Mouse (Mus musculus) G1E (cell line): ENCODE data around the gene Aarsd1. TPM values are rescaled to one million over a fixed set of nuclear protein-coding genes. Genes with fewer than 3 reads are reported as not detected.
"Not testable (repeated sequence)": the region's sequence is repeated elsewhere in the genome, so short reads cannot be mapped to it uniquely, and the experiment has no call there.

Source experiments
- ATAC-seq: 2 replicates; pipeline ENCODE4 v1.8.0; 2016; ENCODE audit warnings: mild to moderate bottlenecking; ENCODE audit not compliant: insufficient number of reproducible peaks, poor library complexity, low FRiP score, severe bottlenecking; ENCODE audit errors: extremely low read depth
- DNase-seq: peaks from one replicate; pipeline ENCODE4 v3.0.0; 2012; ENCODE audit warnings: low spot score
- H3K27me3 ChIP-seq: 2 replicates; pipeline ENCODE4 v1.6.1; 2012; ENCODE audit warnings: mild to moderate bottlenecking, low read length, inconsistent platforms; ENCODE audit not compliant: insufficient read depth
- H3K36me3 ChIP-seq: replicated peaks from 2 replicates; pipeline ENCODE3; 2012; ENCODE audit warnings: mild to moderate bottlenecking, inconsistent platforms
- H3K4me1 ChIP-seq: 2 replicates; pipeline ENCODE4 v1.6.1; 2012; ENCODE audit warnings: low read depth, low read length, inconsistent platforms, mixed read lengths; ENCODE audit not compliant: insufficient read depth
- H3K4me3 ChIP-seq: 2 replicates; pipeline ENCODE4 v1.5.1; 2012; ENCODE audit warnings: low read depth, mild to moderate bottlenecking, inconsistent platforms, low read length, moderate library complexity, mixed read lengths
- H3K9me3 ChIP-seq: replicated peaks from 2 replicates; pipeline ENCODE4 v1.6.1; 2012; ENCODE audit warnings: inconsistent platforms
- CTCF ChIP-seq: IDR thresholded peaks from 2 replicates; pipeline ENCODE4 v1.5.1; 2012; ENCODE audit warnings: low read depth, low read length, inconsistent platforms, mixed read lengths
- GATA1 ChIP-seq: IDR thresholded peaks from 2 replicates; pipeline ENCODE4 v1.6.1; 2012; ENCODE audit warnings: borderline replicate concordance, low read length, inconsistent platforms, mixed read lengths
- GATA2 ChIP-seq: IDR thresholded peaks from 2 replicates; pipeline ENCODE4 v1.6.1; 2012; ENCODE audit warnings: low read depth, low read length, inconsistent platforms, borderline replicate concordance
- POLR2AphosphoS5 ChIP-seq: IDR thresholded peaks from 2 replicates; pipeline ENCODE4 v1.6.1; 2012; ENCODE audit warnings: low read depth, low read length, inconsistent platforms; ENCODE audit not compliant: insufficient replicate concordance
- TAL1 ChIP-seq: conservative IDR thresholded peaks from 2 replicates; pipeline ENCODE4 v1.6.1; 2012; ENCODE audit warnings: low read depth, low read length, inconsistent platforms, mixed read lengths
- polyA plus RNA-seq: library from polyadenylated mRNA; stranded (reverse); fragments of >175 nt; gene quantifications from 2 replicates; pipeline ENCODE4 v1.2.3, GENCODE M21; 2012
- total RNA-seq, 2 experiments: library from RNA; stranded (forward) in 1 of 2; stranded (reverse) in 1 of 2; fragments of 200-1000 nt in 1 of 2; fragments of >200 nt in 1 of 2; fragmentation: Nextera tagmentation in 1 of 2; gene quantifications; 2 replicates each; pipeline ENCODE4 v1.2.3; 2014 to 2017

Gene Aarsd1
- total and polyA plus RNA-seq, 3 experiments = 47.0 to 67.7 (median 55.8) TPM

DNA sequence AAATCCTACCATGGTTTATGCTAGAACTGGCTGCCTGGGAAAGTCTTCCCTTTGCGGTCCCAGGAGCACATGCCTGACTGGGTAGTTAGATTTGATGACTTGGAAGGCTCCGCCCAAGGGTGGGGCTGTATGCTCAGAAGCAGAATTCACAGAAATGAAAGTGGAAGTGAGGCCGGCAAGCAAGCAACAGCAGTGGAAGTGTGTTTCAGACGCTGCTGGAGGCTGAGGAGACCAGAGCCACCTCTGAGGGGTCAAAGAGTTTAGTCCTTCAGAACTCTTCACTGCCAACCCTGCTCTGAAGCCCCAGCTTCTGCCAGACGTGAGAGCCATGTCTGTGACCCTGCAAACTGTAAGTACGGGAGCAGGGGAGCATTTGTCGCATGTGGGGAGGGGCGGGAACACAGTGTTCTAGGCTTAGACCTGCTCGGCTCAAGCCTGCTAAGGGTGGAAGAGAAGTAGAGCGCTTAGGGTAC is 30.9 kb upstream of the Aarsd1 start, which contains the start of gene Ifi35:
TSS of gene Ifi35 (plus strand) at position 134 of the 473 bp plus-strand sequence.
- no peaks in the 10 kb centered on the region for H3K9me3 ChIP-seq
- peak within 1 kb of the TSS; percentile 77 for H3K4me3 ChIP-seq
- TF ChIP-seq TAL1 (no peak), CTCF (no peak), GATA1 (no peak), POLR2AphosphoS5 (no peak), GATA2 (no peak)
- H3K27me3 ChIP-seq = no peaks in the 10 kb centered on the region
- H3K4me1 ChIP-seq = peaks cover 72% of the 10 kb centered on the region
- DNase-seq (peak; percentile 32), ATAC-seq (peak; percentile 79)
- peaks cover 49% of the 10 kb centered on the region for H3K36me3 ChIP-seq

DNA sequence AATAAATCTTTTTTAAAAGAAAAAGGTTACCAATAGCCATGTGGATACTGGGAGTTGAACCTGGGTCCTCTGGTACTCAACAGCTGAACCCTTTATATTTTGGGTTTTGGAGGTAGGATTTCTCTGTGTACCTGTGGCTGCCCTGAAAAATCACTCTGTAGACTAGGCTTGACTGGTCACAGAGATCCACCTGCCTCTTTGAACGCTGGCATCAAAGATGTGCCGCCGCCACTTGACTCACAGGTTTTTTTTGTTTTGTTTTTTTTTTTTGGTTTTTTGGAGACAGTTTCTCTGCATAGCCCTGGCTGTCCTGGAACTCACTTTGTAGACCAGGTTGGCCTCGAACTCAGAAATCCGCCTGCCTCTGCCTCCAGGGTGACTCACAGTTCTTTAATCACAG is 30.4 kb upstream of the Aarsd1 start:
- DNase-seq (no peak), ATAC-seq (no peak)
- Histone ChIP-seq H3K4me3 (peak overlapping the region; percentile 77; the same call in 1 of the 2 replicates), H3K36me3 (peaks cover 50% of the 10 kb centered on the region), H3K4me1 (peaks cover 72% of the 10 kb centered on the region), H3K9me3 (no peaks in the 10 kb centered on the region), H3K27me3 (no peaks in the 10 kb centered on the region)
- TF ChIP-seq POLR2AphosphoS5 = no peak
- TF ChIP-seq TAL1 = no peak
- TF ChIP-seq GATA2 = no peak
- no peak for TF ChIP-seq GATA1
- no peak for TF ChIP-seq CTCF

DNA sequence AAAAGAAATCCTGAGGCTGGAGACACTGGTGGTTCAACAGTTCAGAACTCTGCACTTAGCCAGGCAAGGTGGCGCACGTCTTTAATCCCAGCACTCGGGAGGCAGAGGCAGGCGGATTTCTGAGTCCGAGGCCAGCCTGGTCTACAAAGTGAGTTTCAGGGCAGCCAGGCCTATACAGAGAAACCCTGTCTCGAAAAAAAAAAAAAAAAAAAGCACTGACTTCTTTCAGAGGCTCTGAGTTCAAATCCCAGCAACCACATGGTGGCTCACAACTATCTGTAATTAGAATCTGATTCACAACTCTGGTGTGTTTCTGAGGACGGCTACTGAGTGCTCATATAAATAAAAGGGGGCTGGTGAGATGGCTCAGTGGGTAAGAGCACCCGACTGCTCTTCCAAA is 29.4 kb upstream of the Aarsd1 start:
- Histone ChIP-seq H3K36me3 (peaks cover 45% of the 10 kb centered on the region), H3K4me1 (peaks cover 63% of the 10 kb centered on the region)
- H3K27me3 ChIP-seq, ATAC-seq, H3K9me3 ChIP-seq, H3K4me3 ChIP-seq, DNase-seq: not testable (repeated sequence)

DNA sequence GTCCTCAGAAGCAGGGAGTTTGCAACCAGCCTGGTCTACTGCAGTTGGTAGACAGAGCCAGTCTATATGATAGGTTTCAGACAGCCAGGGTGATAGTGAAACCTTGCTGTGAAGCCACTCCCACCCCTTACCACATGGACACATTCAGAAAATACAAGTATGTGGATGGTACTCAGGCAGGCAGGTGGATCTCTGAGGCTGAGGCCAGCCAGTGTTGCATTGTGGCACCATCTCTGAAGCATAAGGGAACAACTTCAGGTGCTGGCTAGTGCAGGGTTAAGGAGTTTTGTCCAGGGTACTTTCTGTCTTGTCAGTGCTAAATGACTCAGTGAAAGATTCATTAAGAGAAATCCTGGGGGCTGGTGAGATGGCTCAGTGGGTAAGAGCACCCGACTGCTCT is 28.9 kb upstream of the Aarsd1 start:
- no peaks in the 10 kb centered on the region for H3K27me3 ChIP-seq
- DNase-seq (no peak), ATAC-seq (no peak)
- no peak overlapping the region for H3K4me3 ChIP-seq
- peaks cover 42% of the 10 kb centered on the region for H3K36me3 ChIP-seq
- no peaks in the 10 kb centered on the region for H3K9me3 ChIP-seq
- TF ChIP-seq POLR2AphosphoS5 = 0 out of 2 replicates have a peak, but pooled peaks have one; percentile 38
- no peak for TF ChIP-seq GATA2
- peaks cover 58% of the 10 kb centered on the region for H3K4me1 ChIP-seq

DNA sequence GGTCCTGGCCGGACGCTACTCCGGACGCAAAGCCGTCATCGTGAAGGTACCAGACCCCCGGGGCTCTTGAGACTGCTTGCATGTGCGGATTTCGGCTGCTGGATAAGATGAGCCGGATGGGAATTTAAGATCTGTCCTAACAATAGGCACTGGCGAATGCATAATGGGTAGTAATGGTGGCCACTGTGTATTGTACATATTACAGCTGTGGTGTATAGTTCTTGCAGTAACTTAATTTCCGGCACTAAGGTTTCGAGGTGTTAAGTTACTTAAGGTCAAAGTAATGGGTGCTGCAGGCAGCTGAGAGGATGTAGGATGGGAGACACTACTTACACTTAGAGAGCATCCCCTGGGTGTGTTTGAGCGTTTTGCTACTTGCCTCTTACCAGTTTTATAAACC is 25.3 kb upstream of the Aarsd1 start:
- Histone ChIP-seq H3K27me3 (no peaks in the 10 kb centered on the region), H3K36me3 (peaks cover 37% of the 10 kb centered on the region), H3K4me1 (peaks cover 32% of the 10 kb centered on the region), H3K9me3 (no peaks in the 10 kb centered on the region), H3K4me3 (peak overlapping the region; percentile 87)
- DNase-seq (no peak), ATAC-seq (no peak)
- no peak for TF ChIP-seq GATA1
- TF ChIP-seq CTCF = no peak
- TF ChIP-seq TAL1 = no peak
- TF ChIP-seq POLR2AphosphoS5 = no peak
- TF ChIP-seq GATA2 = no peak

DNA sequence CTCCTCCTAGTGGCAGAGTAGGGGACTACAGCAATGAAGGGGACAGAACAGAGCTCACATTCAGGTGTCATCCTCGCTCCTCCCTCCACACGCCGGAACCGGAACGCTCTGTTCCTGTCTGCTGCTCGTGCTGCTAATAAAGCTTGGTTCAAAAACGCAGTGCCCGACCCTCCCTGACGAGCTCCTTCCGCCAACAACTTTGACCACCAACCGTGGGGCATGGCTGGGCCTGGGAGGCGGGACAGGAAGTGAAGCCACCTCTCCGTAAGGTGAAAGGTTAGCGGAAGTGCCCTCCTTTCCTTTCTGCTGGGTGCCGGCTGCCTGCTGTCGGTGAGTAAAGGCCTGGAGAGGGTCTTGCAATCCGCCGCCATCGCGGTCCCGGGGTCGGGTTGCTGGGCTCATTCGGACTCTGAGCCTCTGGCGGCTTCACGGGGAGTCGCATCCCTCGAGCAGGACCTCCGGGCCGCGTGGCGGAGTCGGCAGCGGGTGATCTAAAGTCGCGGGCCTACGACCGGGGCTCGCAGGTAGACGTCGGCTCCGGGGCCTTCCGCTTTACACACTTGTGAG is 24.8 kb upstream of the Aarsd1 start, which contains the start of gene Rpl27:
TSS of gene Rpl27 (plus strand) at position 172 of the 567 bp plus-strand sequence.
- TF ChIP-seq CTCF (peak; percentile 62), POLR2AphosphoS5 (no peak)

DNA sequence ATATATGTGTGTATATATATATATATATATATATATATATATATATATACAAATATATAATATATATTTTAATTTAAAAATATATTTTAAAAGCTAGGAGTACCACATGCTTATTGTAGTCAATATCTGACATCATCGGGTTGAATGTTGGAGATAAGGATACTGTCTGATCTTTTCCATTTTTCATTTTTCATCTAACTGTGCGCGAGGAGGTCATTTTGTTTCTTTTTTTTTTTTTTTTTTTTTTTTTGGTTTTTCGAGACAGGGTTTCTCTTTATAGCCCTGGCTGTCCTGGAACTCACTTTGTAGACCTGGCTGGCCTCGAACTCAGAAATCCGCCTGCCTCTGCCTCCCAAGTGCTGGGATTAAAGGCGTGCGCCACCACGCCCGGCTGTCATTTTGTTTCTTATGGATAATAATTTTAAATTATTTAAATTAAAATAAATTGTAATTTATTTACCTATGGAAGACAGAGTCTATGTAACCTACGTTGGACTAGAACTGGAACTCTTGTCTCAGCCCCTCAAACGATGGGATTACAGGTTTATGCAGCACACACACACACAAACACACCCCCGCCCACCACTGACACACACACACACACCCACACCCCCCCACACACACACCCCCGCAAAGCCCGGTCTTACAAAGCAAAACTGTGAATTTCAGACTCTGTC is 24.2 kb upstream of the Aarsd1 start:
- Histone ChIP-seq H3K36me3 (peaks cover 40% of the 10 kb centered on the region), H3K4me3 (peak overlapping the region; percentile 87), H3K4me1 (peaks cover 27% of the 10 kb centered on the region)
- H3K9me3 ChIP-seq, DNase-seq, H3K27me3 ChIP-seq, ATAC-seq: not testable (repeated sequence)

More for the DNA sequence above, 24.8 kb upstream of the Aarsd1 start, which contains the start of gene Rpl27:
- peak; percentile 84 for DNase-seq
- Histone ChIP-seq H3K4me3 (peak within 1 kb of the TSS; percentile 87), H3K27me3 (no peaks in the 10 kb centered on the region), H3K9me3 (no peaks in the 10 kb centered on the region), H3K4me1 (peaks cover 27% of the 10 kb centered on the region), H3K36me3 (peaks cover 36% of the 10 kb centered on the region)
- ATAC-seq = peak; percentile 97

DNA sequence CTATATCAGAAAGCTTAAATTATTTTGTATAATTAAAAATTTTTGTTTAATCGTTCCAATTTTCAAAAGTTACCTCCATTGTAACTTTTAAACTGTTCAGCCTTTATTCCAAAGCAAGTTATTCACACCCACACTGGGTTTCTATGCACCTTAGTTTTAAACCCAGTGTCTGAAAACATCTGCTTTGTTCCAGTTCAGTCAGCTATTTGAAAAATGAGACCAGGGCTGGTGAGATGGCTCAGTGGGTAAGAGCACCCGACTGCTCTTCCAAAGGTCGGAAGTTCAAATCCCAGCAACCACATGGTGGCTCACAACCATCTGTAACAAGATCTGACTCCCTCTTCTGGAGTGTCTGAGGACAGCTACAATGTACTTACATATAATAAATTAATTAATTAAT is 20.6 kb upstream of the Aarsd1 start:
- not testable (repeated sequence) for ATAC-seq, DNase-seq, H3K9me3 ChIP-seq, H3K27me3 ChIP-seq, H3K4me3 ChIP-seq
- Histone ChIP-seq H3K36me3 (peaks cover 40% of the 10 kb centered on the region), H3K4me1 (peaks cover 12% of the 10 kb centered on the region)
